Mouse (Mus musculus) spleen, adult 12 weeks (tissue): Measurements from ENCODE around the gene Bpifb2.

Source experiments
- DNase-seq: peaks from one replicate; pipeline ENCODE4 v3.0.0; 2022; ENCODE audit warnings: low spot score

The Bpifb2 gene

GRCm38 (mm10) chr2:153933311-153933710 lies 58.5 kb downstream of the Bpifb2 start:
- no peak for DNase-seq

GRCm38 (mm10) chr2:153935348-153935747 lies 60.5 kb downstream of the Bpifb2 start:
- DNase-seq = no peak

GRCm38 (mm10) chr2:153937843-153938242 lies 63.0 kb downstream of the Bpifb2 start, which contains the start of gene Bpifb4:
Gene Bpifb4, plus strand, starts transcription at chr2:153938212.
- DNase-seq = no peak

GRCm38 (mm10) chr2:153943537-153943936 lies 68.7 kb downstream of the Bpifb2 start:
- peak; percentile 14 for DNase-seq

- DNase-seq = no peak
Measured at GRCm38 (mm10) chr2:153944567-153944966, 69.7 kb downstream of the Bpifb2 start.
